Mouse (Mus musculus) cerebellum, adult 2 months (tissue): ENCODE measurements at regions not wholly inside any gene's neighbourhood (a gene's known extent, or its start where the extent isn't known, plus 50 kb on each side); places are given as distances from the start of the nearest gene placed in this dataset.

Source experiments
- DNase-seq, 2 experiments: peaks; one replicate each; pipeline ENCODE4 v3.0.0; 2021
- H3K27ac ChIP-seq: fragments of 200-500 bp; 2 replicates; pipeline ENCODE4 v1.5.1; 2012; ENCODE audit warnings: low read length, control low read depth, inconsistent platforms; ENCODE audit not compliant: insufficient read depth
- H3K27me3 ChIP-seq: fragments of 200-500 bp; 2 replicates; pipeline ENCODE4 v1.6.1; 2012; ENCODE audit warnings: inconsistent platforms, mild to moderate bottlenecking, low read length, moderate library complexity; ENCODE audit not compliant: control insufficient read depth, insufficient read depth
- H3K4me1 ChIP-seq: fragments of 200-500 bp; 2 replicates; pipeline ENCODE4 v1.6.1; 2011; ENCODE audit warnings: low read length; ENCODE audit not compliant: control insufficient read depth, insufficient read depth
- H3K4me3 ChIP-seq: fragments of 200-500 bp; replicated peaks from 2 replicates; pipeline ENCODE3; 2011; ENCODE audit warnings: mild to moderate bottlenecking, low read depth, low read length, control low read depth; ENCODE audit not compliant: insufficient read depth
- CTCF ChIP-seq: fragments of 200-500 bp; IDR thresholded peaks from 2 replicates; pipeline ENCODE4 v1.5.1; 2011; ENCODE audit warnings: low read depth, mild to moderate bottlenecking, control low read depth, low read length, moderate library complexity, borderline replicate concordance; ENCODE audit not compliant: insufficient read depth
- POLR2A ChIP-seq: fragments of 200-500 bp; IDR thresholded peaks from 2 replicates; pipeline ENCODE4 v1.6.1; 2011; ENCODE audit warnings: low read length, control low read depth, borderline replicate concordance; ENCODE audit not compliant: insufficient read depth
- WGBS: fragments of 180-500 bp; shearing (Covaris S2); methylation state at CpG from one replicate; pipeline ENCODE4 v1.1.7; 2018; 5-methylcytosine and 5-hydroxymethylcytosine counted together

GRCm38 (mm10) chr1:184614699-184615415 is 117.6 kb downstream of the Hlx start:
- no peak for DNase-seq
- Histone ChIP-seq H3K4me3 (no peak overlapping the region), H3K27me3 (no peaks in the 10 kb centered on the region), H3K4me1 (no peaks in the 10 kb centered on the region), H3K27ac (no peak overlapping the region)
- TF ChIP-seq POLR2A (no peak), CTCF (no peak)
- WGBS = 70% methylated on average over 21 of the region's 21 CpGs

GRCm38 (mm10) chr1:184612880-184613279 is 119.5 kb downstream of the Hlx start:
- Histone ChIP-seq H3K4me1 (no peaks in the 10 kb centered on the region), H3K27ac (no peak overlapping the region), H3K27me3 (no peaks in the 10 kb centered on the region), H3K4me3 (no peak overlapping the region)
- DNase-seq = no peak
- TF ChIP-seq CTCF (no peak), POLR2A (no peak)
- WGBS = 61% methylated on average over 4 of the region's 4 CpGs

GRCm38 (mm10) chr1:184608938-184609337 is 123.5 kb downstream of the Hlx start:
- no peak for DNase-seq
- Histone ChIP-seq H3K4me1 (no peaks in the 10 kb centered on the region), H3K27me3 (no peaks in the 10 kb centered on the region), H3K27ac (no peak overlapping the region), H3K4me3 (no peak overlapping the region)
- no peak for TF ChIP-seq POLR2A
- 62% methylated on average over 5 of the region's 5 CpGs for WGBS

GRCm38 (mm10) chr1:184608338-184608737 is 124.1 kb downstream of the Hlx start:
- DNase-seq = no peak
- Histone ChIP-seq H3K27me3 (no peaks in the 10 kb centered on the region), H3K27ac (no peak overlapping the region), H3K4me1 (no peaks in the 10 kb centered on the region), H3K4me3 (no peak overlapping the region)
- WGBS = 80% methylated on average over 2 of the region's 2 CpGs
- no peak for TF ChIP-seq CTCF
- no peak for TF ChIP-seq POLR2A

- WGBS = 83% methylated on average over 8 of the region's 8 CpGs
- Histone ChIP-seq H3K27ac (no peak overlapping the region), H3K27me3 (no peaks in the 10 kb centered on the region), H3K4me3 (no peak overlapping the region), H3K4me1 (no peaks in the 10 kb centered on the region)
- DNase-seq = no peak
- no peak for TF ChIP-seq CTCF
- no peak for TF ChIP-seq POLR2A
Observed at GRCm38 (mm10) chr1:184606541-184606940, 125.9 kb downstream of the Hlx start.

- DNase-seq = no peak
- Histone ChIP-seq H3K4me1 (no peaks in the 10 kb centered on the region), H3K4me3 (no peak overlapping the region), H3K27me3 (no peaks in the 10 kb centered on the region), H3K27ac (no peak overlapping the region)
- TF ChIP-seq POLR2A (no peak), CTCF (no peak)
- 94% methylated on average over 7 of the region's 7 CpGs for WGBS
Observed at GRCm38 (mm10) chr1:184605666-184606065, 126.8 kb downstream of the Hlx start.

- H3K4me3 ChIP-seq = no peak overlapping the region
- DNase-seq = no peak
- TF ChIP-seq CTCF = no peak
- TF ChIP-seq POLR2A = no peak
- no peaks in the 10 kb centered on the region for H3K4me1 ChIP-seq
- H3K27me3 ChIP-seq = no peaks in the 10 kb centered on the region
- H3K27ac ChIP-seq = no peak overlapping the region
- WGBS = 93% methylated on average over 6 of the region's 6 CpGs
Observed at GRCm38 (mm10) chr1:184603136-184603535, 129.3 kb downstream of the Hlx start.

GRCm38 (mm10) chr1:184595449-184595848 is 137.0 kb downstream of the Hlx start:
- no peak for TF ChIP-seq CTCF
- TF ChIP-seq POLR2A = no peak
- Histone ChIP-seq H3K27ac (no peak overlapping the region), H3K4me1 (no peaks in the 10 kb centered on the region), H3K27me3 (no peaks in the 10 kb centered on the region), H3K4me3 (no peak overlapping the region)
- 77% methylated on average over 12 of the region's 12 CpGs for WGBS
- no peak for DNase-seq
